Mouse (Mus musculus) stomach, embryonic 15.5 days (tissue): ENCODE measurements at regions not wholly inside any gene's neighbourhood (a gene's known extent, or its start where the extent isn't known, plus 50 kb on each side); places are given as distances from the start of the nearest gene placed in this dataset.

ENCODE experiments used
- ATAC-seq: fragments of 200-750 bp; cut with Nextera tagmentation; 2 replicates; pipeline ENCODE4 v1.8.0; 2017; ENCODE audit warnings: low read depth, moderate number of reproducible peaks, moderate TSS enrichment; ENCODE audit not compliant: insufficient read depth, low FRiP score
- H3K27ac ChIP-seq: fragments of 300-500 bp; sonication (generic); 2 replicates; pipeline ENCODE4 v1.5.1; 2015; ENCODE audit warnings: mild to moderate bottlenecking, inconsistent platforms
- H3K27me3 ChIP-seq: fragments of 300-500 bp; sonication (generic); replicated peaks from 2 replicates; pipeline ENCODE4 v1.6.1; 2015; ENCODE audit warnings: inconsistent platforms
- H3K36me3 ChIP-seq: fragments of 300-500 bp; sonication (generic); 2 replicates; pipeline ENCODE4 v1.6.1; 2015; ENCODE audit warnings: inconsistent platforms
- H3K4me1 ChIP-seq: fragments of 300-500 bp; sonication (generic); 2 replicates; pipeline ENCODE4 v1.6.1; 2015; ENCODE audit warnings: inconsistent platforms
- H3K4me2 ChIP-seq: fragments of 300-500 bp; sonication (generic); 2 replicates; pipeline ENCODE4 v1.6.1; 2015; ENCODE audit warnings: mild to moderate bottlenecking, inconsistent platforms
- H3K4me3 ChIP-seq: fragments of 300-500 bp; sonication (generic); replicated peaks from 2 replicates; pipeline ENCODE4 v1.5.1; 2015; ENCODE audit warnings: inconsistent platforms
- H3K9ac ChIP-seq: fragments of 300-500 bp; sonication (generic); 2 replicates; pipeline ENCODE4 v1.6.1; 2015; ENCODE audit warnings: inconsistent platforms
- H3K9me3 ChIP-seq: fragments of 300-500 bp; sonication (generic); 2 replicates; pipeline ENCODE4 v1.6.1; 2016; ENCODE audit warnings: inconsistent platforms
- WGBS: fragments of 180-500 bp; shearing (Covaris S2); methylation state at CpG from one replicate; pipeline ENCODE4 v1.1.7; 2015; 5-methylcytosine and 5-hydroxymethylcytosine counted together

DNA sequence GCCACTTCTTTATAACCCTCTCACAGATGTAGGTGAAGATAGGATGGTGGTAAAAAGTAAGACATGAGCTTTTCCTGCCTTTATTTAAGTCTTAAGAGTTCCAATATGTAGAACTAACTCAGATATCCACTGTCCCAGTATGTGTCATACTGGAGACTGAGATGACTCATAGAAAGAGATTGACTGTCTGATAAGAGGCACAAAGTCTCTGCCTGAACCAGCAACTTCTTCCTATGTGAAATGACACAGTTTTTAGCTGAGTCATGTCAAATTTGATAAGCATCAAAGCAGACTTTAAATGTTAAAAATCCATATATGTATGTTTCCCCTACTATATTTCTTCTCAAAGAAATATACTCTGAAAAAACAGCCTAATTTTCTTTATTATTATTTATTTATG, 216.6 kb downstream of the Col12a1 start:
- ATAC-seq, result no peak
- no peak overlapping the region for H3K9ac ChIP-seq
- H3K4me3 ChIP-seq, result no peak overlapping the region
- H3K9me3 ChIP-seq, result no peaks in the 10 kb centered on the region
- no peak overlapping the region for H3K27ac ChIP-seq
- no peak overlapping the region for H3K4me2 ChIP-seq
- H3K27me3 ChIP-seq, result no peaks in the 10 kb centered on the region
- no peaks in the 10 kb centered on the region for H3K36me3 ChIP-seq
- H3K4me1 ChIP-seq, result no peaks in the 10 kb centered on the region

DNA sequence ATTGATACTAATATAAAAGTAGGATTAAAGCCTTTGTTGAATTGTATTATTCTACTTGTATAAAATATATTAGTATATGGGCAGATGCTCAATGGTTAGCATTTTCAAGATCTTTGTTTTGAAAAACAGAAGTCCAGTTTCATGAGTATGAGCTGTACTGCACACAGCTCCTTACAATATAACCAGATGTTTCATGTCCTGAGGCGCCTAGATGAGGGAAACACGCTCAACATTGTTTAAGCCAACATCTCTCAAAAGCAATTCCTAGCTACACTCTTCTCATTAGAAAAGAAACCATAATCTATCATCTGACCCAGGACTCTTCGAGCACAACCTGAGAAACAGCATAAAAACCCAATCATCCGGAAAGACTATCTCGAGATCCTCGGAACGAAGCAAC, 202.2 kb downstream of the Col12a1 start:
- H3K9me3 ChIP-seq, result no peaks in the 10 kb centered on the region
- H3K27ac ChIP-seq, result no peak overlapping the region
- no peak overlapping the region for H3K9ac ChIP-seq
- H3K4me1 ChIP-seq, result no peaks in the 10 kb centered on the region
- no peak overlapping the region for H3K4me2 ChIP-seq
- no peak for ATAC-seq
- no peaks in the 10 kb centered on the region for H3K36me3 ChIP-seq
- WGBS, result 46% methylated on average over 7 of the region's 7 CpGs
- no peaks in the 10 kb centered on the region for H3K27me3 ChIP-seq
- no peak overlapping the region for H3K4me3 ChIP-seq

DNA sequence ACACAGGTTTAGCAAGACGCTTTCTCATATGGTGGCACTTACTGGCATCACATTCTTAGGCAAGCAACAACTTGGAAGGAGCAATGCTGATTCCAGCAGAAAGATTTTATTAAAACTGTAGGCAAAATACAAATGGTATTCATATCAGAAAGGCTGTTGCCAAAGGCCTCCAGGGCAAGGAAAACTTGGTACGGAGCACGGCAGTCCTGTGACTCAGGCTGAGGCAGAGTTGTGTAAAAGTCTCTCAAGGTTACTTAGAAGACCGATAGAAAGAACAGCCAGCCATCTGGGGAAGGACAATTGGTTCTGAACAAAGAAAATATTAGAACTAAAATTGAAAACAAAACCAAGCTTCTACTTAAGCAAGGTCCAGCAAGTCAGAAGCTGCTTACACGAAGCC, 201.2 kb downstream of the Col12a1 start:
- H3K4me3 ChIP-seq, result no peak overlapping the region
- H3K27me3 ChIP-seq, result no peaks in the 10 kb centered on the region
- 81% methylated on average over 5 of the region's 5 CpGs for WGBS
- H3K9ac ChIP-seq, result no peak overlapping the region
- H3K27ac ChIP-seq, result no peak overlapping the region
- no peaks in the 10 kb centered on the region for H3K9me3 ChIP-seq
- no peak for ATAC-seq
- no peaks in the 10 kb centered on the region for H3K36me3 ChIP-seq
- H3K4me1 ChIP-seq, result no peaks in the 10 kb centered on the region
- no peak overlapping the region for H3K4me2 ChIP-seq

DNA sequence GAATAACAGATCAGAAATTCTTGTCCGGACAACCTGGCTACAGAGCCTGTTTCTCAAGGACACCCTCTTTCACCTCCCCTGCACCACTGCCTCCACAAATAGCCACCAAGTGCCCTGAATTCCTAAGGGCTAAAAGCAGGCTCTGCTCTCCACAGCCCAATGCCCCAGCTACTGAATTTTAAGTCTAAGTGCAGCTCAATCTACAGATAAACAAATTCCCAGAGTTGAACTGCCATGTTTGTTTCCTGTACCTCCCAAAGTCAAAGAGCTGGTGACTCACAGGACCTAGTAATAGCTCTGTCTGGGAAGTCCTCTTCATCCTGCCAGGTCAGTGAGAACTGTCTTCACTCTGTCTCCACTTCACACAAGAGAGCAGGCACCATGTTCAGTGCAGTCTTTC, 200.0 kb downstream of the Col12a1 start:
- H3K27ac ChIP-seq, result no peak overlapping the region
- no peaks in the 10 kb centered on the region for H3K27me3 ChIP-seq
- 49% methylated on average over 1 of the region's 1 CpGs for WGBS
- no peaks in the 10 kb centered on the region for H3K9me3 ChIP-seq
- no peaks in the 10 kb centered on the region for H3K4me1 ChIP-seq
- ATAC-seq, result no peak
- no peak overlapping the region for H3K4me3 ChIP-seq
- no peaks in the 10 kb centered on the region for H3K36me3 ChIP-seq
- no peak overlapping the region for H3K4me2 ChIP-seq
- H3K9ac ChIP-seq, result no peak overlapping the region

DNA sequence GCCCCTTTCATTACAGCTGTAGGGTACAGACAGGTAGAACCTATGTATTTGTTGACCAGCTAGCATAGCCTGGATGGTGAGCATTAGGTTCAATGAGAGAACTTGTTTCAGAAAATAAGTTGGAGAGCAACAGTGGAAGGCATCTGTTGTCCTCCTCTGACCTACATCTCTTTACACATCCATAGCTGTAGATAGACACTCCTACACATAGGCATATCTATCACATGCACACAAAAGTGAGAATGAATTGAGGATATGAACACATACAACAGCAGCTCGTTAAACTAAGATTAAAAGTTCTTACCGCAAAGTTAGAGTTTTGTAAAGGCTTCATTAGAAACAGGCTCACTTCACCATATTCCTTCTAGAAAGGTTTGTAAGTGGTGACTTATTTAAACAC, 198.1 kb downstream of the Col12a1 start:
- Histone ChIP-seq H3K27me3 (no peaks in the 10 kb centered on the region), H3K4me3 (no peak overlapping the region), H3K9me3 (no peaks in the 10 kb centered on the region), H3K9ac (no peak overlapping the region), H3K27ac (no peak overlapping the region), H3K4me1 (no peaks in the 10 kb centered on the region), H3K4me2 (no peak overlapping the region), H3K36me3 (no peaks in the 10 kb centered on the region)
- 86% methylated on average over 2 of the region's 2 CpGs for WGBS
- ATAC-seq, result no peak

DNA sequence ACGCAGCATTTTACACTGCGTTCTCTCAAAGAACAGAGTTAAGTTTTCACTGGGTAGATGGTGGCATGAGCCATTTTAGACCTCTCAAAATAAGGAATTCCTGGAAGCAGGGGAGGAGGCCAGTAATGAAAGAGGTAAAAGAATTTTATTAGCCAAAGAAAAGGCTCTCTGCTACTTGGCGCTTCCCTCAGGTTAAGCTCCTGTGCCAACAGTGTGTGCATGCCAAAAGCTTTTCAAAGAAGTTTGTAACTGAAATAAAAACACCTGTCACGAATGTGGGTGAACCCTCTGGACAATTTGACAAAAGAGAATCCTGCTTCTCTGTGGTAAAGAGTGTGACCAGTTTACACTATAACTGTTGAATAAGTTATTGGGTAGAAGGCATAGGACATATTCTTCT, 195.6 kb downstream of the Col12a1 start:
- 86% methylated on average over 4 of the region's 4 CpGs for WGBS

DNA sequence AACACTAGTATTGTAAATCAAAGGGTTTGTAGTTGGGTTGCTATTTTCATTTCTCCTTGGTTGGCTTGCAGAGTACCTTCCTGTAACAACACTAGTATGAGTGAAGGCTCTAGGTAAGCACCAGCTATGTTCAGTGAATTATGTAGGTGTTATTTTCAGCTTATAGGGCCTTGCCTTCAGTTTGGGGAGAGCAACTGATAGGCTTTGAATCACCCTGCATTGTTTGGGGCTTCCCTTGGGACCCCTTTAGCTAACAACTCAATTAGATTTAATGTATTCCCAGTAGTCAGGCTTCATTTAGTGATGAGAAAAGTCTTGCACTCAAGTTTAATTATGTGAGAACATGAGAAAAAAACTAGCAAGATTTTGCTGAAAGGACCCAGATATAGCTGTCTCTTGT, 193.6 kb downstream of the Col12a1 start:
- Histone ChIP-seq H3K4me3 (no peak overlapping the region), H3K4me1 (no peaks in the 10 kb centered on the region), H3K27me3 (no peaks in the 10 kb centered on the region), H3K9me3 (no peaks in the 10 kb centered on the region), H3K36me3 (no peaks in the 10 kb centered on the region), H3K9ac (no peak overlapping the region), H3K27ac (no peak overlapping the region), H3K4me2 (no peak overlapping the region)
- ATAC-seq, result no peak

More for the DNA sequence above, 195.6 kb downstream of the Col12a1 start:
- Histone ChIP-seq H3K27me3 (no peaks in the 10 kb centered on the region), H3K36me3 (no peaks in the 10 kb centered on the region), H3K4me3 (no peak overlapping the region), H3K9me3 (no peaks in the 10 kb centered on the region), H3K9ac (no peak overlapping the region), H3K4me2 (no peak overlapping the region), H3K27ac (no peak overlapping the region), H3K4me1 (no peaks in the 10 kb centered on the region)
- no peak for ATAC-seq

DNA sequence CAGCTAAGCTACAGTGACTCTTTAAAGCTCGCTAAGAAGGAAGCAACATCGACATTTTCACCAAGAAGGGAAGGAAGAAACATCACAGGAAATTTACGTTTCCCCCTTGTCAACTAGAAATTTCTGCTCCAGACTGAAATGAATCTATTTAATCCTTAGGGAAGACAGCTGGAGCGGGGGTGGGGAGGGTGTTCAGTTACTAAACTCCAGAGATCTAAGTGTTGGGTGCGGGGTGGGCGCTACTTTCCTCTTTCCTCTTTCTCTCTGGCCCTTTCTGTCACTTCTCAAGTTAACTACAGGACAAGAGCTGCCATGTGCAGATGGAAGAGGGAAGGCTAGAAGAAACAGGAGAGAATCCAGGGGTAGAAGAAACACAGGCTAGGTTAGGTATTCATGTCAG, 192.2 kb downstream of the Col12a1 start:
- H3K9me3 ChIP-seq, result no peaks in the 10 kb centered on the region
- H3K36me3 ChIP-seq, result no peaks in the 10 kb centered on the region
- no peak overlapping the region for H3K4me2 ChIP-seq
- no peaks in the 10 kb centered on the region for H3K27me3 ChIP-seq
- H3K4me1 ChIP-seq, result no peaks in the 10 kb centered on the region
- H3K27ac ChIP-seq, result no peak overlapping the region
- no peak overlapping the region for H3K4me3 ChIP-seq
- 33% methylated on average over 6 of the region's 6 CpGs for WGBS
- no peak overlapping the region for H3K9ac ChIP-seq
- no peak for ATAC-seq

DNA sequence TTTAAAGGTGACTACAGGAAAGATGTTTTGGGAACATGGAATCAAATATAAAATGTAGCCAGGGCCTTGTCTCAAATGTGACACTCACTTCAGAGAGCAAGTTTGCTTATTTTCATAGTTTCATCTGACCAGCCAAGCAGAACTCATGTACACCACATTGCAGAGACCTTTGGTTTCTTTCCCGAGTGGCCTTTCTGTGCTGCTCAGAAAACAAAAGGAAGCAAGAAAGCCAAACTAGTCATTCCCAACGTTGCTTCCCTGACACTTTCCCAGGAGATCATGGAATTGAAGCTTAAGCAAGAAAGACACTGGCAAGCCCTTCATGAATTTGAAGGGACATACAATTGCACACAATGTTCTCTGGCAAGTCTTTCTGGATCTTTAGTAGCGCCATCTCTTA, 191.3 kb downstream of the Col12a1 start:
- 79% methylated on average over 3 of the region's 3 CpGs for WGBS
- no peak overlapping the region for H3K9ac ChIP-seq
- H3K36me3 ChIP-seq, result no peaks in the 10 kb centered on the region
- no peak for ATAC-seq
- no peaks in the 10 kb centered on the region for H3K27me3 ChIP-seq
- H3K4me3 ChIP-seq, result no peak overlapping the region
- no peak overlapping the region for H3K27ac ChIP-seq
- H3K4me2 ChIP-seq, result no peak overlapping the region
- H3K4me1 ChIP-seq, result no peaks in the 10 kb centered on the region
- H3K9me3 ChIP-seq, result no peaks in the 10 kb centered on the region
